Mouse (Mus musculus) intestine, embryonic 16.5 days (tissue): Measurements from ENCODE around the gene Lgals9. TPM values are rescaled to one million over a fixed set of nuclear protein-coding genes. Genes with fewer than 3 reads are reported as not detected.
A peak's percentile ranks its signal among the peaks of the same experiment; 100 is the strongest.

Experiments used
- ATAC-seq: fragments of 200-750 bp; cut with Nextera tagmentation; 2 replicates; pipeline ENCODE4 v1.8.0; 2017; ENCODE audit warnings: moderate TSS enrichment, moderate library complexity
- H3K27ac ChIP-seq: fragments of 300-500 bp; sonication (generic); 2 replicates; pipeline ENCODE4 v1.5.1; 2014; ENCODE audit warnings: mild to moderate bottlenecking, low read length
- H3K27me3 ChIP-seq: fragments of 300-500 bp; sonication (generic); replicated peaks from 2 replicates; pipeline ENCODE4 v1.6.1; 2014; ENCODE audit warnings: low read length, control low read depth, mixed read lengths; ENCODE audit not compliant: control insufficient read depth, insufficient read depth
- H3K36me3 ChIP-seq: fragments of 300-500 bp; sonication (generic); 2 replicates; pipeline ENCODE4 v1.6.1; 2014; ENCODE audit warnings: low read length, control low read depth; ENCODE audit not compliant: control insufficient read depth, insufficient read depth
- H3K4me1 ChIP-seq: fragments of 300-500 bp; sonication (generic); 2 replicates; pipeline ENCODE4 v1.6.1; 2014; ENCODE audit warnings: low read length, control low read depth, mixed read lengths; ENCODE audit not compliant: control insufficient read depth, insufficient read depth
- H3K4me2 ChIP-seq: fragments of 300-500 bp; sonication (generic); 2 replicates; pipeline ENCODE4 v1.6.1; 2014; ENCODE audit warnings: low read depth, low read length, control low read depth
- H3K4me3 ChIP-seq: fragments of 300-500 bp; sonication (generic); 2 replicates; pipeline ENCODE4 v1.5.1; 2014; ENCODE audit warnings: mild to moderate bottlenecking, low read length
- H3K9ac ChIP-seq: fragments of 300-500 bp; sonication (generic); 2 replicates; pipeline ENCODE4 v1.6.1; 2014; ENCODE audit warnings: low read depth, low read length
- H3K9me3 ChIP-seq: fragments of 300-500 bp; sonication (generic); 2 replicates; pipeline ENCODE4 v1.6.1; 2016; ENCODE audit warnings: low read length, control low read depth; ENCODE audit not compliant: control insufficient read depth
- WGBS: fragments of 180-500 bp; shearing (Covaris S2); extraction: QIAGEN DNeasy Blood & Tissue Kit; methylation state at CpG from one replicate; pipeline ENCODE4 v1.1.7; 2014; 5-methylcytosine and 5-hydroxymethylcytosine counted together
- polyA plus RNA-seq: library from polyadenylated mRNA; unstranded; fragments of >200 nt; fragmentation: Nextera tagmentation; extraction: Ambion mirVana; gene quantifications from 2 replicates; pipeline ENCODE4 v1.2.1, GENCODE M21; 2015

The Lgals9 gene
- polyA plus RNA-seq, 1 experiment from 2014 or later: 96.1 TPM

DNA sequence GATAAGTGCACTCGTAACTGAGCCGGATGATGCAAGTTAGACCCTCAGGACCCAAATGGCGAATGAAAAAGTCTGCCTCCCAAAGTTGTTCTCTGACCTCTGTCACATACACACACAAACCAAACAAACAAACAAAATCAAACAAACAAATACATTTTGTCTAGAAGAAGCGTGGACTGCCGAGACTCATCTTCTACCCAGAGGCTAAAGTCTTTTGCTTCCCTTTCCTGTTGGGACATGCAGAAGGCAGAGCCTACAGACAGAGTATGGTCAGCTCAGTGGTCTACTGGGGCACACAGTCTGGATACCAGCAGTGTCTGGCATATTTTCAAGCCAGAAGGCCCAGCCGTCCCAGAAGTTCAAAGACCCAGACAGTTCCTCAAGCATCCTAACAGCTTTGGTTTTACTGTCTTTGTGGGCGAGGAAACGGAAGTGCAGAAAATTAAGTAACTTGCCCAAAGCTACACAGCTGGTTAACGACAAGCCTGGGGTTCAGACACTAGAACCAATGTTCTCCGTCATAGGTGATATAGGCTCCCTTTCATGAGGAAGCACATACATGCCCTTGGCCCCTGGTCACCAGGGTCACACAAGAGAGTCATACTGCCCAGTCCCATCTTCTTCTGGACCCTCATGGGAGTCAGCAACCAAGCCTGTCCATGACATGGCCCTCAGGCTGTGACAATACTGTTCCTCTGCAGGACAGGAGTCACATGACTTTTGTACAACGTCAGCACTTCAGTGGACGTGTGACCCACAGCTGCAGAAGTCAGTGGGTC, 2.0 kb downstream of the Lgals9 start:
- peak overlapping the region; percentile 49 for H3K4me2 ChIP-seq
- 0 out of 2 replicates have a peak overlapping the region, but pooled peaks have one; percentile 65 for H3K9ac ChIP-seq
- H3K27me3 ChIP-seq: no peaks in the 10 kb centered on the region
- peaks cover 31% of the 10 kb centered on the region for H3K4me1 ChIP-seq
- no peaks in the 10 kb centered on the region for H3K36me3 ChIP-seq
- WGBS: 66% methylated on average over 12 of the region's 12 CpGs
- H3K9me3 ChIP-seq: no peaks in the 10 kb centered on the region
- peak overlapping the region; percentile 8; the same call in 1 of the 2 replicates for H3K4me3 ChIP-seq
- no peak for ATAC-seq
- H3K27ac ChIP-seq: peak overlapping the region; percentile 55

DNA sequence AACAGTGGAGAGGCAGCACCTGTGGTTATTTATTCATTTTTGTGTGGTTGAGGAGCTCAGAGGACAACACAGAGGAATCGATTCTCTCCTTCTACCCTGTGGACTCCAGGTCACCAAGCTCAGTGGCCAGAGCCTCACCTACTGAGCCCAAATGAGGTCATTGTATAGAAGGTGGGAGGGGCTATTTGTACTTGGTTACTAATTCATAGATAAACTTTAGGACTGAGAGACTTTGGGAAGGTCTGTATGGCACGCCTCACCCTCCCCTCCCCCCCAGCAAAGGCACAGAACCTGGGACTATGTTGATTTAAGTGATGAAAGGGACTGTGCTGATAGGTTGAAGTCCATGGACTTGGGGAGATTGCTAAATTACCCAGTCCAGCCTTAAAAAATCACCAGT, 2.7 kb downstream of the Lgals9 start:
- Histone ChIP-seq H3K9me3 (no peaks in the 10 kb centered on the region), H3K36me3 (no peaks in the 10 kb centered on the region), H3K27ac (peak overlapping the region; percentile 55), H3K4me3 (no peak overlapping the region), H3K4me2 (no peak overlapping the region), H3K27me3 (no peaks in the 10 kb centered on the region), H3K9ac (no peak overlapping the region), H3K4me1 (peaks cover 29% of the 10 kb centered on the region)
- WGBS: 56% methylated on average over 2 of the region's 2 CpGs
- ATAC-seq: peak; percentile 83

DNA sequence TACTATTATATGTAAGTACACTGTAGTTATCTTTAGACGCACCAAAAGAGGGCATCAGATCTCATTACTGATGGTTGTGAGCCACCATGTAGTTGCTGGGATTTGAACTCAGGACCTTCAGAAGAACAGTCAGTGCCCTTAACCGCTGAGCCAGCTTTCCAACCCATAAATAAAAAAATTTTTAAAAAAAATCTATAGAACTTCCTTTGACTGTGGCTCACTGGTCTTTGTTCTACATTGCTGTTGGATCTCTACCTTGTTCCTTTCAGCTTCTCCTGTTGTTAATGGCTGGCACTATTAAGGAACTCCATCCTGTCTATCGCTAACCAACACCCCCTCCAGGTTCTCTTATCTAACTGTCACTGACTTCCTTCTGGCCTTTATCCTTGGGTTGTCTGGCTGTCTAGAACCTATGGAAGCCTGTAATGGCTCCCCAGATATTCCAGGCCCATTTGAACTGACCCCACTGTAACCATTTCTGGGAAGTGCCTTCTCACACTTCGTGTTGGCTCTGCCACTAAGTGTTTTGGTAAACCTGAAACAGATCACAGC, 4.6 kb downstream of the Lgals9 start:
- Histone ChIP-seq H3K4me2 (no peak overlapping the region), H3K36me3 (no peaks in the 10 kb centered on the region), H3K4me1 (peaks cover 19% of the 10 kb centered on the region), H3K27me3 (no peaks in the 10 kb centered on the region), H3K27ac (no peak overlapping the region), H3K9me3 (no peaks in the 10 kb centered on the region), H3K4me3 (no peak overlapping the region), H3K9ac (no peak overlapping the region)
- 71% methylated on average over 4 of the region's 4 CpGs for WGBS
- ATAC-seq: no peak

DNA sequence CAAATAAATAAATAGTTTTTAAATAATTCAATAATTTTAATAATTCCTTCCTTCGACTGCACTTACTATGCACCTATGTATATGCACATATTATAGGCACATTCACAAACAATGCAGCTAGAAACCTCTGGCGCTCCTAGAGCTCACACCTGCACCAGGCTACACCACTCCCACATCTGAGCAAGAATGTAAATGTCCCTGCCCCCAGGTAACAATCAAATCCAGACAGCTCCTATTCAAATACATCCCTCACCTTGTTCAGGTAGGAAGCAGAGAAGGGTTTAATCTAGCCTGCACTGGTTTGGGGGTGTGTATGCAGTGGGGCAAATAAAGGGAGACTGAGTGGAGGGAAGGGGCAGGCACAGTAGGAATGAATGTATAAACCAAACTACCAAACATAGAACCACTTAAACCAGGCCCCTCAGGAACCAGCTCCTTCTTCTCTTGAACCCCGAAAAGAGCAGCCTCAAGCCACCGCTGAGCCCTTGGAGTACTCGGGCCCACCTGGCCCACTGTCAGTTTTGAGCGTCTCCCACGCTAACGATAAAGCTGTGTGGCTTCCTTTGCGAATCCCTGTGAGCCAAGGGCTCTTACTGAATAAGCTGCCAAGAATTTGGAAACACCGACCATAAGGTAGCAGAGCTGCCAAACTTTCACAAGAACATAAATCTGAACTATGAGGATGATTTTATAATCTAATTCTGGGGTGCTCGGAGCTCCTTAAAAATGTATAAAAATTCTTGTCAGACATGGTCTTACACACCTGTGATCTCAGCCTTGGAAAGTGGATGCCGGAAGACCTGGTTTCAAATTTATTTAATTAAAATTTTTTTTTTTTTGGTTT, 6.3 kb downstream of the Lgals9 start:
- Histone ChIP-seq H3K4me3 (no peak overlapping the region), H3K27ac (no peak overlapping the region), H3K27me3 (no peaks in the 10 kb centered on the region), H3K36me3 (no peaks in the 10 kb centered on the region), H3K4me1 (peaks cover 13% of the 10 kb centered on the region), H3K9me3 (no peaks in the 10 kb centered on the region), H3K9ac (no peak overlapping the region), H3K4me2 (no peak overlapping the region)
- no peak for ATAC-seq
- WGBS: 84% methylated on average over 12 of the region's 12 CpGs

DNA sequence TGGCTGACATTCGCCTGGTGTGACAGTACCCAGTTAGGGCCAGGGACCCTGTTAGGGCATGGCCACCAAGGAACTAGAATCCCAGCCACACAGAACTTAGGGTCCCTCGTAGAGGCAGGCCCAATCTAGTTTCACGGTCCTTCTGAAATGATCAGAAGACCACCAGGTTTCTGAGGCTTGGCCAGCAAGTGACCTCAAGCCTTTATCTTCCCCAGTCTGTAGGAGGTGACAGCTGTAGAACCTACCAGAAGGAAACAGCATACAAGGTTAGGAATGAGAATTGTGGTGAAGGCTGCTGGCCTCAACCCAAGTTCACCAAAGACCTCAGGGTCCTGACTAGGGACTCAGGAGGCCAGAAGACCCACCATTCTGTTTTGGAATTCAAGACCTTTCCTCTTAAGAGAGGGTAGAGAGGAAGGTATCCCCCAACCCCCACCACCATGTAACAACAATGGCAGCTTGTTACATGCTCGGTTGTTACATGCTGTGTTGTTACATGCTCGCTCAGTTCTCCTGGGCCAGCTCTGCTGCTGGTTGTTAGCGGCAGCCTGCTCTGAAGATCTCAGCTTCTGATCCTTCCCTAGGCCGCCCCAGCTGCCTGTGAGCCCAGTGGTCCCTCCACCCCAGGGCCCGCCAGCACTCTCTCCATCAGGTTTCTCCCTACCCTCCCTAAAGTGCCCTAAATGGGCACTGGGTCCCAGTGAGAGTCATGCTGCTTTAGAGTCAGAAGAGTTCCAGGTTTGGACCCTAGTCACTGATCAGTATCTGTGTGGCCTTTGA, 7.8 kb downstream of the Lgals9 start:
- 84% methylated on average over 8 of the region's 8 CpGs for WGBS
- no peaks in the 10 kb centered on the region for H3K9me3 ChIP-seq

DNA sequence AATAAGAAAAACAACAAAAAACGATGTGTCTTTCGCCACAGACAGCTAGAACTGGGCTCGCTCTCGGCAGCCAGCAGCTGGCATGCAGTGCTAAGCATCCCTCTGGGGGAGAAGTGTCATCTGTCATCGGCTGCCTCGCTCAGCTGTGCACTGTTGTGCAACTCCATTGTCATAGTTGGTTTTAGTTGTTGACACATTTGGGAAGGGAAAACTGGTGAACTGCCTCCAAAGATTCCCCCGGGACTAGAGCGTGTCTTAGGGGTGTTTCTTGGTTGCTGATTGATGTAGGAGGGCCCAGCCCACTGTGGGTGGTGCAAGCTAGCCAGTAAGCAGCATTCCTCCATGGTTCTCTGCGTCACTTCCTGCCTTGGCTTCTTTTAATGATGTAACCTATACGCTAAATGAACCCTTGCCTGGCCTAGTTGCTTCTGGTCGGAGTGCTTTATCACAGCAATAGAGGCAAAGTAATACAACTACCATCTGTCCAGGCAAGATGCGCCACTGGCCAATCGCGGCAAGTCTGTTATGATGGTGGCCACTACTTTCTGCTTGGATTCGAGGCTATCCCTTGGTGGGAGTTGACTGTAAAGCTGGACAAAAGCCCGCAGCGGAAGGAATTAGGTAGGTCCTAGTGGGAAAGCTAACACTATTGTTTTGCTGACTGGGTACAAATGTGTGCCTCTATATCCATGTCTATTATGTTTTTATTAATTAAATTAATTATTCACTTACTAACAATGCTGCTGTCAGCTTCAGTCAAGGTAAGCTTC, 11.2 kb downstream of the Lgals9 start:
- peaks cover 2% of the 10 kb centered on the region; the same call in 1 of the 2 replicates for H3K36me3 ChIP-seq
- H3K27me3 ChIP-seq: no peaks in the 10 kb centered on the region
- no peak overlapping the region for H3K9ac ChIP-seq
- peaks cover 12% of the 10 kb centered on the region; the same call in 1 of the 2 replicates for H3K4me1 ChIP-seq
- H3K9me3 ChIP-seq: no peaks in the 10 kb centered on the region
- 69% methylated on average over 17 of the region's 17 CpGs for WGBS
- peak overlapping the region; percentile 20; the same call in 1 of the 2 replicates for H3K27ac ChIP-seq
- H3K4me2 ChIP-seq: no peak overlapping the region
- no peak for ATAC-seq
- H3K4me3 ChIP-seq: no peak overlapping the region

More for the DNA sequence above, 7.8 kb downstream of the Lgals9 start:
- H3K4me3 ChIP-seq: no peak overlapping the region
- H3K4me2 ChIP-seq: no peak overlapping the region
- H3K36me3 ChIP-seq: no peaks in the 10 kb centered on the region
- peaks cover 15% of the 10 kb centered on the region for H3K4me1 ChIP-seq
- ATAC-seq: no peak
- no peaks in the 10 kb centered on the region for H3K27me3 ChIP-seq
- no peak overlapping the region for H3K27ac ChIP-seq
- no peak overlapping the region for H3K9ac ChIP-seq

DNA sequence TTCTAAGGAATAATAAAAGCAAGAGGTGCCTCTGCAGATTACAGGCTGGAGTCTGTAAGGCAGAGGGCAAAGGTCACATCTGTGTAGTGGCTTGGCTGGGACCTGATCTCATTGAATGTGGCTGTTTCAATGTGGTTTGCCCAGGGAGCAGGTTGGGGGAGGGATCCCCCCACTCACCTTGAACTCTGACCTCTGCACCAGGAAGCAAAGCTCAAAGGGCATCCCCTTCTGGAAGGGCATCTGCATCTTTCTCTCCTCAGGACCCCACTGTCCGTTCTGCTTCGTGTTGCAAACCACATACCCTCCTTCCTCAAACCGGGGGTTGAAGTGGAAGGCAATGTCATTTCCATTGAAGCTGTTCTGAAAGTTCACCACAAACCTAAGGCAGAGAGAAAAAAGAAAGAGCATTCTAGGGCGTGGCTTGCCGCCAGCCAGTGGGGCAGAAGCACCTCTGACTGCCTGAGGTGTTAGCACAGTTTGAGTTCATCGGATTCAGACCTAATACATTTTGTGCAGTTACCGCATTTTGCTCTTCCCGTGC, 11.9 kb downstream of the Lgals9 start:
- Histone ChIP-seq H3K27ac (peak overlapping the region; percentile 64), H3K9ac (no peak overlapping the region), H3K4me2 (no peak overlapping the region; the same call in 1 of the 2 replicates), H3K4me1 (peaks cover 12% of the 10 kb centered on the region; the same call in 1 of the 2 replicates), H3K4me3 (no peak overlapping the region), H3K27me3 (no peaks in the 10 kb centered on the region), H3K36me3 (peaks cover 2% of the 10 kb centered on the region; the same call in 1 of the 2 replicates), H3K9me3 (no peaks in the 10 kb centered on the region)
- WGBS: 60% methylated on average over 8 of the region's 8 CpGs
- ATAC-seq: peak; percentile 72

DNA sequence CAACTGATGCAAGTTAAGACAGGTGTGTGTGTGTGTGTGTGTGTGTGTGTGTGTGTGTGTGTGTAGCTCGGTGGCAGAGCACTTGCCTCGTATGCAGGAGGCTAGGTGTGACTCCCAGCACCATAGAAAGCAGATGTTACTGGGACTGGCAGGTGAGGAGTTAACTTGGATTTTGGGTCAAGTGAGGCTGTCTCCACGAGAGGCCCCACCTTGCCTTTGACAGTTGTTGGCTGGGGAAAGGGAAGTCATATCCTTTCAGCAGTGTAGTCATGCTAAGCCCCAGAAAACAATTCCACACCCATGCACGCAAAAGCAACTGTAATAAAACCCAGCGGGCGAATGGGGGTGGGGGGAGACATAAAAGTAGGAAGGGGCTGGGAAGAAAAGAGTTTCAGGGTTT, 12.4 kb downstream of the Lgals9 start:
- Histone ChIP-seq H3K4me1 (peaks cover 12% of the 10 kb centered on the region; the same call in 1 of the 2 replicates), H3K4me2 (no peak overlapping the region; the same call in 1 of the 2 replicates), H3K36me3 (peaks cover 2% of the 10 kb centered on the region; the same call in 1 of the 2 replicates), H3K27me3 (no peaks in the 10 kb centered on the region), H3K9ac (no peak overlapping the region), H3K27ac (peak overlapping the region; percentile 64), H3K4me3 (no peak overlapping the region), H3K9me3 (no peaks in the 10 kb centered on the region)
- peak; percentile 66 for ATAC-seq
- 42% methylated on average over 6 of the region's 6 CpGs for WGBS
